Mouse (Mus musculus) Patski (cell line): ENCODE measurements at regions not wholly inside any gene's neighbourhood (a gene's known extent, or its start where the extent isn't known, plus 50 kb on each side); places are given as distances from the start of the nearest gene placed in this dataset.

Source experiments
- ATAC-seq: fragments of 100-300 bp; one replicate; pipeline ENCODE4 v1.8.0; 2021
- CTCF ChIA-PET: fragments of 350-600 bp; sonication (Branson Sonifier 250); formaldehyde crosslinking; loops from one replicate; lab custom pipeline; 2022; ENCODE audit warnings: inconsistent platforms; lab: Charles Lee
- POLR2A ChIA-PET: fragments of 350-600 bp; sonication (Branson Sonifier 250); formaldehyde crosslinking; loops from one replicate; lab custom pipeline; 2022; ENCODE audit warnings: antibody characterized with exemption, inconsistent platforms; lab: Charles Lee
- DNase-seq: peaks from one replicate; pipeline ENCODE4 v3.0.0-alpha.2; 2011; ENCODE audit warnings: low read depth, low spot score
- H3K27me3 ChIP-seq: fragments of 371-371 bp; one replicate; pipeline ENCODE4 v1.5.1; 2021
- CTCF ChIP-seq: fragments of 100-300 bp; IDR thresholded peaks from one replicate; pipeline ENCODE4 v1.5.1; 2021
- in situ Hi-C: fragments of 300-500 bp; cut with MboI; formaldehyde crosslinking; loops from 3 replicates; pipeline ENCODE4 v1.11.1; 2018; ENCODE audit warnings: low pct_unique_long_range_greater_than_20kb, mixed read lengths

GRCm38 (mm10) chr1:159034952-159035351 lies 54.7 kb upstream of the Pappa2 start:
- no peak for ATAC-seq
- ChIA-PET POLR2A (no interaction called here), CTCF (interaction anchor here (1.6 to 2.1 kb wide), 3 partner anchors 9 to 20 kb away, joined by 3 to 4 read pairs (median 4); no protein-coding TSS in a partner anchor)
- no peak for TF ChIP-seq CTCF
- DNase-seq = no peak
- in situ Hi-C loops = no loop called here
- H3K27me3 ChIP-seq = peaks cover 4% of the 10 kb centered on the region

- H3K27me3 ChIP-seq = peaks cover 4% of the 10 kb centered on the region
- DNase-seq (no peak), ATAC-seq (no peak)
- POLR2A ChIA-PET = no interaction called here
- CTCF ChIA-PET = interaction anchor here (1.1 to 2.7 kb wide), 5 partner anchors 8 to 72 kb away, joined by 3 to 9 read pairs (median 4); no protein-coding TSS in a partner anchor
- TF ChIP-seq CTCF = no peak
- in situ Hi-C loops = no loop called here
Observed at GRCm38 (mm10) chr1:159036371-159036770, 56.1 kb upstream of the Pappa2 start.

- POLR2A ChIA-PET = no interaction called here
- CTCF ChIA-PET = no interaction called here
- ATAC-seq (no peak), DNase-seq (no peak)
- no peaks in the 10 kb centered on the region for H3K27me3 ChIP-seq
- TF ChIP-seq CTCF = no peak
- in situ Hi-C loops = no loop called here
Observed at GRCm38 (mm10) chr1:159045870-159046385, 65.6 kb upstream of the Pappa2 start.

GRCm38 (mm10) chr1:159065024-159065423 lies 84.7 kb upstream of the Pappa2 start:
- ATAC-seq (no peak), DNase-seq (no peak)
- POLR2A ChIA-PET = no interaction called here
- CTCF ChIA-PET = no interaction called here
- TF ChIP-seq CTCF = no peak
- H3K27me3 ChIP-seq = no peaks in the 10 kb centered on the region
- in situ Hi-C loops = no loop called here

- TF ChIP-seq CTCF = no peak
- ChIA-PET POLR2A (no interaction called here), CTCF (no interaction called here)
- in situ Hi-C loops = no loop called here
- ATAC-seq (no peak), DNase-seq (peak; percentile 22)
- H3K27me3 ChIP-seq = peaks cover 2% of the 10 kb centered on the region
Observed at GRCm38 (mm10) chr1:159099205-159099604, 118.9 kb upstream of the Pappa2 start.

GRCm38 (mm10) chr1:159122201-159122600 lies 109.9 kb upstream of the Cop1 start:
- ChIA-PET POLR2A (no interaction called here), CTCF (no interaction called here)
- in situ Hi-C loops = no loop called here
- no peak for TF ChIP-seq CTCF
- DNase-seq (peak; percentile 24), ATAC-seq (peak; percentile 73)
- peaks cover 3% of the 10 kb centered on the region for H3K27me3 ChIP-seq

- ATAC-seq = no peak
- H3K27me3 ChIP-seq = peaks cover 3% of the 10 kb centered on the region
- CTCF ChIA-PET = interaction anchor here (1.2 kb wide), 1 partner anchor 10 kb away, joined by 4 read pairs; no protein-coding TSS in a partner anchor
- POLR2A ChIA-PET = interaction anchor here (0.5 kb wide), 1 partner anchor 385 kb away, joined by 3 read pairs; no protein-coding TSS in a partner anchor
- in situ Hi-C loops = loop anchor here (25.0 kb wide), 1 partner anchor 1563 kb away; no protein-coding TSS in a partner anchor
- no peak for TF ChIP-seq CTCF
- no peak for DNase-seq
Observed at GRCm38 (mm10) chr1:159124874-159125273, 107.2 kb upstream of the Cop1 start.

GRCm38 (mm10) chr1:159135301-159135700 lies 96.8 kb upstream of the Cop1 start:
- peaks cover 9% of the 10 kb centered on the region for H3K27me3 ChIP-seq
- TF ChIP-seq CTCF = peak; percentile 94
- in situ Hi-C loops = loop anchor here (5.0 to 25.0 kb wide), 2 partner anchors 423 to 1573 kb away; no protein-coding TSS in a partner anchor
- POLR2A ChIA-PET = no interaction called here
- peak; percentile 54 for ATAC-seq
- CTCF ChIA-PET = interaction anchor here (0.7 to 2.7 kb wide), 15 partner anchors 9 to 465 kb away, joined by 3 to 32 read pairs (median 4); no protein-coding TSS in a partner anchor
- no peak for DNase-seq

GRCm38 (mm10) chr1:159147788-159148497 lies 84.2 kb upstream of the Cop1 start:
- in situ Hi-C loops = loop anchor here (25.0 kb wide), 1 partner anchor 1586 kb away; no protein-coding TSS in a partner anchor
- H3K27me3 ChIP-seq = peaks cover 22% of the 10 kb centered on the region
- ChIA-PET CTCF (no interaction called here), POLR2A (no interaction called here)
- no peak for TF ChIP-seq CTCF
- no peak for ATAC-seq
- no peak for DNase-seq

- ATAC-seq (no peak), DNase-seq (no peak)
- H3K27me3 ChIP-seq = peaks cover 22% of the 10 kb centered on the region
- ChIA-PET CTCF (no interaction called here), POLR2A (no interaction called here)
- in situ Hi-C loops = loop anchor here (25.0 kb wide), 1 partner anchor 1586 kb away; no protein-coding TSS in a partner anchor
- no peak for TF ChIP-seq CTCF
Observed at GRCm38 (mm10) chr1:159148498-159149187, 83.5 kb upstream of the Cop1 start.
